Mouse (Mus musculus) hindbrain, embryonic 16.5 days (tissue): ENCODE data around the gene Rnf40. TPM values are rescaled to one million over a fixed set of nuclear protein-coding genes. Genes with fewer than 3 reads are reported as not detected.

Experiments used
- ATAC-seq: fragments of 200-750 bp; cut with Nextera tagmentation; 2 replicates; pipeline ENCODE4 v1.8.0; 2017; ENCODE audit warnings: moderate TSS enrichment, moderate library complexity
- H3K27ac ChIP-seq: fragments of 300-500 bp; sonication (generic); 2 replicates; pipeline ENCODE4 v1.5.1; 2014; ENCODE audit warnings: low read depth, mild to moderate bottlenecking, control low read depth, low read length, moderate library complexity
- H3K27me3 ChIP-seq: fragments of 300-500 bp; sonication (generic); replicated peaks from 2 replicates; pipeline ENCODE4 v1.6.1; 2014; ENCODE audit warnings: low read length; ENCODE audit not compliant: control insufficient read depth, insufficient read depth
- H3K36me3 ChIP-seq: fragments of 300-500 bp; sonication (generic); 2 replicates; pipeline ENCODE4 v1.6.1; 2014; ENCODE audit warnings: mild to moderate bottlenecking, low read length, moderate library complexity, mixed read lengths; ENCODE audit not compliant: control insufficient read depth, insufficient read depth
- H3K4me1 ChIP-seq: fragments of 300-500 bp; sonication (generic); 2 replicates; pipeline ENCODE4 v1.6.1; 2014; ENCODE audit warnings: low read depth, low read length; ENCODE audit not compliant: control insufficient read depth, insufficient read depth
- H3K4me2 ChIP-seq: fragments of 300-500 bp; sonication (generic); 2 replicates; pipeline ENCODE4 v1.6.1; 2014; ENCODE audit warnings: mild to moderate bottlenecking, low read length, control low read depth, moderate library complexity
- H3K4me3 ChIP-seq: fragments of 300-500 bp; sonication (generic); 2 replicates; pipeline ENCODE4 v1.5.1; 2014; ENCODE audit warnings: mild to moderate bottlenecking, low read length, control low read depth, moderate library complexity
- H3K9ac ChIP-seq: fragments of 300-500 bp; sonication (generic); 2 replicates; pipeline ENCODE4 v1.6.1; 2014; ENCODE audit warnings: low read depth, mild to moderate bottlenecking, control low read depth, low read length, moderate library complexity
- H3K9me3 ChIP-seq: fragments of 300-500 bp; sonication (generic); 2 replicates; pipeline ENCODE4 v1.6.1; 2014; ENCODE audit warnings: mild to moderate bottlenecking, low read length, moderate library complexity; ENCODE audit not compliant: control insufficient read depth
- WGBS: fragments of 180-500 bp; shearing (Covaris S2); extraction: QIAGEN DNeasy Blood & Tissue Kit; methylation state at CpG from one replicate; pipeline ENCODE4 v1.1.7; 2014; 5-methylcytosine and 5-hydroxymethylcytosine counted together
- polyA plus RNA-seq: library from polyadenylated mRNA; unstranded; fragments of >200 nt; fragmentation: Nextera tagmentation; extraction: Ambion mirVana; gene quantifications from 2 replicates; pipeline ENCODE4 v1.2.1, GENCODE M21; 2015

The Rnf40 gene
- polyA plus RNA-seq, 1 experiment from 2014 or later, result 38.0 TPM

DNA sequence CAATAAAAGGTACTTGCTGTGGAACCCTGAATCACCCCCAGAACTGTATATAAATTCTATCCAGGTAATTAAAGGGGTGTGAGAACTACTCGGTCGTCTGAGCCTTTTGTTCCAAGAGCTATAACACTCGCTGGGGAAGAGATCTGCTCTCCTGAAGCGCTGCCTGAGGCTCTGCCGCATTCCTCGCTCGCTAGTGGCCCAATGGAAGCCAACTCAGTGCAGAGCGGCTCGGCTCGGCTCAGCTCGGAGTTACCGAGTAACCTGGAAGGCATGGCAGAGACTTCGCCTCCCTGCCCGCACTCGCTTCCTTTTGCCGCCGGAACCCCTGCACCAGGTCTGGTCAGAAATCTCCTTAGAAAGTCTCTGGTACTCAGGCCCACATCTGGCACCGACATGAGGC, 63.5 kb downstream of the Rnf40 start:
- no peak overlapping the region for H3K4me3 ChIP-seq
- no peaks in the 10 kb centered on the region for H3K27me3 ChIP-seq
- ATAC-seq, result no peak
- WGBS, result 12% methylated on average over 18 of the region's 18 CpGs
- H3K9me3 ChIP-seq, result no peaks in the 10 kb centered on the region
- H3K36me3 ChIP-seq, result no peaks in the 10 kb centered on the region
- no peaks in the 10 kb centered on the region for H3K4me1 ChIP-seq
- H3K9ac ChIP-seq, result peak overlapping the region; percentile 41
- H3K4me2 ChIP-seq, result peak overlapping the region; percentile 39
- no peak overlapping the region for H3K27ac ChIP-seq

- Histone ChIP-seq H3K9ac (no peak overlapping the region), H3K4me2 (no peak overlapping the region), H3K9me3 (no peaks in the 10 kb centered on the region), H3K4me1 (no peaks in the 10 kb centered on the region), H3K36me3 (no peaks in the 10 kb centered on the region), H3K27me3 (no peaks in the 10 kb centered on the region), H3K4me3 (no peak overlapping the region), H3K27ac (no peak overlapping the region)
- 75% methylated on average over 10 of the region's 10 CpGs for WGBS
- ATAC-seq, result no peak
Measured at GRCm38 (mm10) chr7:127654318-127654717, 65.8 kb downstream of the Rnf40 start.

Other genes starting within 250 kb of the Rnf40 start
- 16.3 and 17.4 TPM in 2 replicates for gene Zfp768, start 243.2 kb upstream of the Rnf40 start, polyA plus RNA-seq
- gene Zfp747, start 212.7 kb upstream of the Rnf40 start, polyA plus RNA-seq, result 8.7 and 9.3 TPM in 2 replicates
- 3.9 and 4.5 TPM in 2 replicates for gene 9130019O22Rik, start 201.6 kb upstream of the Rnf40 start, polyA plus RNA-seq
- 4.6 and 5.4 TPM in 2 replicates for gene E430018J23Rik, start 195.1 kb upstream of the Rnf40 start, polyA plus RNA-seq
- 4.0 and 4.1 TPM in 2 replicates for gene Zfp764, start 181.9 kb upstream of the Rnf40 start, polyA plus RNA-seq
- gene Zfp688, start 166.7 kb upstream of the Rnf40 start, polyA plus RNA-seq, result 27.4 and 29.1 TPM in 2 replicates
- 13.2 and 15.9 TPM in 2 replicates for gene Zfp689, start 139.6 kb upstream of the Rnf40 start, polyA plus RNA-seq
- 29.0 and 35.2 TPM in 2 replicates for gene Prr14, start 129.2 kb upstream of the Rnf40 start, polyA plus RNA-seq
- 10.2 and 12.6 TPM in 2 replicates for gene Fbrs, start 109.6 kb upstream of the Rnf40 start, polyA plus RNA-seq
- gene Srcap, start 76.8 kb upstream of the Rnf40 start, polyA plus RNA-seq, result 37.9 and 38.7 TPM in 2 replicates
- gene Gm42715, start 69.2 kb upstream of the Rnf40 start, polyA plus RNA-seq, result 13.2 and 13.7 TPM in 2 replicates
- gene Tmem265, start 27.4 kb upstream of the Rnf40 start, polyA plus RNA-seq, result 4.3 and 6.2 TPM in 2 replicates
- 60.5 and 60.9 TPM in 2 replicates for gene Phkg2, start 15.4 kb upstream of the Rnf40 start, polyA plus RNA-seq
- gene Ccdc189, start 172 bp upstream of the Rnf40 start, polyA plus RNA-seq, result 11.6 and 13.3 TPM in 2 replicates
- 15.0 and 20.7 TPM in 2 replicates for gene Zfp629, start 27.0 kb downstream of the Rnf40 start, polyA plus RNA-seq
- 39.5 and 41.9 TPM in 2 replicates for gene Bcl7c, start 120.2 kb downstream of the Rnf40 start, polyA plus RNA-seq
- 3.4 and 4.9 TPM in 2 replicates for gene Ctf1, start 124.0 kb downstream of the Rnf40 start, polyA plus RNA-seq
- 0.15 and 0.20 TPM in 2 replicates for gene Ctf2, start 143.4 kb downstream of the Rnf40 start, polyA plus RNA-seq
- gene Fbxl19, start 155.8 kb downstream of the Rnf40 start, polyA plus RNA-seq, result 6.8 TPM in 2 replicates
- 10.4 and 11.3 TPM in 2 replicates for gene Orai3, start 181.0 kb downstream of the Rnf40 start, polyA plus RNA-seq
- 12.8 and 14.6 TPM in 2 replicates for gene Setd1a, start 187.9 kb downstream of the Rnf40 start, polyA plus RNA-seq
- gene Gm49388, start 196.8 kb downstream of the Rnf40 start, polyA plus RNA-seq, result not detected in 2 replicates
- gene Hsd3b7, start 211.8 kb downstream of the Rnf40 start, polyA plus RNA-seq, result 11.9 and 12.1 TPM in 2 replicates
- 21.6 and 22.0 TPM in 2 replicates for gene Stx4a, start 235.5 kb downstream of the Rnf40 start, polyA plus RNA-seq
- gene Stx1b, start 235.8 kb downstream of the Rnf40 start, polyA plus RNA-seq, result 76.8 and 84.4 TPM in 2 replicates